Mouse (Mus musculus) thymus, postnatal 14 days (tissue): ENCODE results near the gene Kirrel.
"Not testable (repeated sequence)": the region's sequence is repeated elsewhere in the genome, so short reads cannot be mapped to it uniquely, and the experiment has no call there.

ENCODE experiments used
- DNase-seq: peaks from one replicate; pipeline ENCODE4 v3.0.0; 2021

Gene Kirrel

DNA sequence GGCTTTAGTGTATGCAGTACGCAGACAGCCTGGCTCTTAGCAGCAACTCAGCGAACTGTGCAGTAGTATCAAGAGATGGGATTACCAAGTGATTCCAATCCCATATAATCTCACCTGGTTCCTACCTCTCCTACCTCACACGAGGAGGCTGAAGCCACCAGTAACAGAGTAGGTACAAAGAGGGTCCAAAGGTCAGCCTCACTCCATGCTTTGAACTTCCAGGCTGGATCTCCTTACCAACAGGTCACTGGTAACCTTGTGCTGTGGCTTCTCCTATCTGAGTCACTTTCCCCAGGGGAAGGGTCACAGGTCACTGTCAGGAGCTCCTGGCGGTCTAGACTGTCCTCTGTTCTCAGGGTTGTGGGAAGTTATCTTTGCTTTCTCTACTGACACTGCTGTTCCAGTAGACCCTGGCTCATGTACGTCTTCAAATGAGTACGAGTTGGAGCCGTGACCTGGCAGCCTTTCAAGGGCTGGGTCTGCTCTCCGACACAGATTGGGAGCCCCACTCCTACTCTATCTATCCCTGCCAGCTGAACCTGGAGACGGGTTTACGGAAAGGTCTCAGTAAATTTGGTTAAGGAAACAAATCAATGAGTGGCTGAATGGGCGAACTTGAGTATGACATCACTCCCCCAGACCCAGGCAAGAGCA is 42.7 kb downstream of the Kirrel start:
- no peak for DNase-seq

DNA sequence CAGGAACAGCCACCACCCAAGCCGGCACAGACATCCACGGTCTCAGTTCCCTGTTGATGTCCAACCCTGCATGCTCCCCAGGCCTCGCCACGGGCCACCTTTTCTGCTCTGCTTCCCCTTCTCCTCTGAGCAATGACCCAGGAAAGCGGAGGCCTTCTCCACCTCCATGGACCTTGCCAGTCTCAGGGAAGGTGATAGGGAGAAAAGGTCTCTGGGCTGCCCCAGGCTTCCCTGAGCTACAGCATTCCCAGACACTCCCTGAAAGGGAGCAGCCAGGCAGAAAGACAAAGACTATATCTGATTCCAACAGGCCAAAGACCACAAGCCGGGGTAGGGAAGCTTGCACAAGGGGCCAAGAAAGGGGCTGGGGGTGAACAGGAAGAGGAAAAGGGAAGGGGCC is 43.6 kb downstream of the Kirrel start:
- no peak for DNase-seq

DNA sequence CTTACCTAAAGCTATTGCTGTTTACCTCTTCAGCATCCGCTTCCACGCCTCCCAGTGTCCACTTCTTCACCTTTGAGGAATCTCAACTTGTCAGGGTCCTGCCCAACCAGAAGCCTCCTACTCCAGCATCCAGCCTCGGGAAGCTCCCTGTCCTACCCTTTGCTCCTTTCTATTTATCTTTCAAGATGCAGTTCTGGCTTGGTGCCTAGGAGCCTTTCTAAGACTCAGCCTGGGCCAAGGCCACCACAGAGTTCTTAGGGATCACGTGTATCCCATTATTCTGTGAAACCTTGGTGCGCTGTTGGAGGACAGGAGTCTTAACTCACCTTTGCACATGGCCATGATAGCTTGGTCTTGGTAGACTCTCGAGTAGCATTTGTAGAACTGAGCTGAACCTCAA is 50.8 kb downstream of the Kirrel start:
- no peak for DNase-seq

DNA sequence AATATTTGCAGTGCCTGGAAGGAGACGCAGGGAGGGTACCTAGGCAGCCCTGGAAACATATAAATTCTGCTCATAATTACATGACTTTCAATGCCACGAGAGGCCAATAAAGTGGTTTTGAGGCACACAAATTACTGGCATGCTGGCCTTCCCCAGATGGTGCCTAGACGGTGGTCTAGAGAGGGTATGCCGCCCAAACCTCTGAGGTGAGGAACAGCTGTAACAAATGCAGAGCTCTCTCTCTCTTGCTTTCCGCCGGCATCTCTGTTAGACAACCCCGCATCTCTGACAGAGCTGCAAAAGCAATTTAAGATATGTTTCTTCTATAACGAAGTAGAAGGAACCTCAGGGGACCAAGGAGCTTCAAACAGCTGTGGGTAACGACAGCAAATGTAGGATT is 56.3 kb downstream of the Kirrel start:
- no peak for DNase-seq

DNA sequence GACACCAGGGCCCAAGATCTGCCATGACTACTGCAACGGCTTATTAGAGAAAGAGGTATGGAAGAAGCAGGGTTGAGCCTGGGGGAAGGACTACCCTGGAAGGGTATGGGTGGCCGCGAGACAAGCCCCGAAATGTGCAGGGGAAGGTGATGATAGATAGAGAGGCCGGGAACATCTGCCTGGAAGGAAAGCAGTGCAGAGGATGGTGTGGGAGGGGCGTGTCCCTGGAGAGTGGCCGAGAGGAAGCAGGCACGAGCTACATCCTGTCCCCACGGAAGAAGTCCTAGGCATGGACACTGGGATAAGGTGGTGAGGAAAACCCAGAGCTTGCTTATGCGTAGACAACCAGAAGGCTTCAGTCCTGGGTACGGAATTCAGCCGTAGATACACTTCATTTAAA is 56.9 kb downstream of the Kirrel start:
- DNase-seq = no peak

DNA sequence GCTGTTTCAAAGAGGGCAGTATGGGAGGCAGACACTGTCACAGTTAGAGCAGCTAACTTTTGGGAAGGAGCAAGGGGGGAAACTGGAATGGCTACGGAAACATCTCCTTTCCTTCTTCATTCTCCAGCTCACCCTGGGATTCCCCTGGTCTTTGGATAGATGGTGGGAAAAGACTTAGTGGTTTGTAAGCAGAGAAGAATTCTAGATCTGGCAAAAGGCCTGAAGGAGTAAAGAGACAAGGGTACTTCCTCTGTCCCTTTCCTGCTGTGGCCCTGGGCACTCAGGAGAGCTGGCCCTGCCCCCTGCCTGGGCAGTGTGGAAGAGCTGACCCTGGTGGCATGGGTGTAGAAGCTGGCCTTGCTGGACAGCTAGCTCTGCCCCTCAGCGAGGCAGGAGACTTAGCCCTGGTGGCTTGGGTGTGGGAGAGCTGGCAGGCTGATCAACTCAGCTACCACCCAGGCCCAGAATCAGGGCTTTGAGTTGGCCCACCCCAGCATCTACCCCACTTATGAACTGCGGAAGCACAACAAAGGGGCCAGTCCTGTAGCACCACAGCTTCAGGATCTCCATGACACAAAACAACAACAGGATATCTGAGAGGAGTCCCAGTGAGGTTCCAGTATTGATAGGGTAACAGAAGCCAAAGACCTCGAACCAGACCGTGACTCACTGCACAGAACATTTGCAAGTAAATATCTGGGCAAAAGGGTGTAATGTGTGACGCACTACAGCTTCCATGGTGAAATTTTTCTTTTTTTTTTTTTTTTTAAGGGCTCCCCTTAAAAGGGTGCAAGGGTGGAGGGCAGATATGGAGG is 58.6 kb downstream of the Kirrel start:
- DNase-seq = no peak

DNA sequence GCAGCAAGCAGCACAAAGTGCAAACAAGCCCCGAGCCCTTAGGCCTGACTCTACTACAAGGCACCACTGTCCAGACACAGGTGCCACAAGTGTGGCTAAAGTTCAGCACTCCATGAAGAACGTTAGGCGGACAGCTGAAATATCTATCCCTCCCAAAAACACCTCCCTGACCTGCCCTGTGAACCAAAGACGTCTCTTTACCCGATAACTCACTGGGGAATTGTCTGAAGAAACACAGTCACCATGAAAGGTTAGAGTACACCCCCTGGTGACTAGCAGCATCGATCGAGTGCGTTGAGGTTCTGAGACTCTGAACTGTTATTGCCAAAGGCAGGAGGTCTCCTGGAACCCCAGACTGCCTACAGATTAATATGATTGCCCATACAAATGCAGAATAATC is 59.3 kb downstream of the Kirrel start:
- DNase-seq = no peak

DNA sequence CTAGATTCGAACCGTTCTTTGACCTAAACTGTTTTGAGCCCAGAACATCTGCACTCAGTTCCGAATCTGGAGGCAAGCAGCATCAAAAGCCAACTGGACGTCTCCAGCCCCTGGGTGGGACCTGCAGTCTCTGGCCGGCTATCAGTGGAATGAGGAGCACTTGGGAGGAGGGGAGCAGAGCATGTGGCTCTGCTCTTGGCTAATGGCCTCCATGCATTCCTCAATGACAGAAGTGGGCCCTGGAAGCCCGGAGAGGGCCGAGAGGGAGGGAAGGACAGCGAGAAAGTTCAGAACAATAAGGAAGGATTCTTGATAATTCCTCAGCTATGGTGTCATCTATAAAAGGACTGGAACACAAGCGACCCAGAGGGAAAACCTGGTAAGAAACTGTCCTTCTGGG is 59.7 kb downstream of the Kirrel start:
- DNase-seq = no peak

DNA sequence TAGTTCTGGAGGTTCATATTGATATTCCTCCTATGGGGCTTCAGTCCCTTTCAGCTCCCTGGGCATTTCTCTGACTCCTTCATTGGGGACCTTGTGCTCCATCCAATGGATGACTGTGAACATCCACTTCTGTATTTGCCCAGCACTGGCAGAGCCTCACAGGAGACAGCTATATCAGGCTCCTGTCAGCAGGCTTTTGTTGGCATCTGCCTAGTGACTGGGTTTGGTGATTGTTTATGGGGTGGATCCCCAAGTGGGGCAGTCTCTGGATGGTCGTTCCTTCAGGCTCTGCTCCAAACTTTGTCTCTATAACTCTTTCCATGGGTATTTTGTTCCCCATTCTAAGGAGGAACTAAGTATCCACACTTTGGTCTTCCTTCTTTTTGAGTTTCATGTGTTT is 60.7 kb downstream of the Kirrel start:
- not testable (repeated sequence) for DNase-seq

DNA sequence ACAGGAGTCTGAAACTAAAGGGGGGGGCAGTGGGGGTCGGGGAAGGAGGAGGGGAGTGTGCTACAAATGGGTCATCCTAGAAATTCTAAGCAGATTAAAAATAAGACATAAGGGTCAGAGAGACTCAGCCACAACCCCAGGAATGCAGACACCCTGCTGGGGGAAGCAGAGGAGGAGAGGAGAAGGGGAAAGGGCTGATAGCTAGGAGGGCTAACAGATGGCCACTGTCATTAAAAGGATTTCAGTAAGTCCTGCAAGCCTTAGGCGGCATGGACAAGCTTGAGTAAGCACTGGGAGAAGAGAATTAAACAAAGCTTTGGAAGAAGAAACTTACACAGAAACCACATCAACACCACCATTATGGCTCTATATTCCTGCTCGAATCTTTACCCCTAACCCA is 62.3 kb downstream of the Kirrel start:
- no peak for DNase-seq

DNA sequence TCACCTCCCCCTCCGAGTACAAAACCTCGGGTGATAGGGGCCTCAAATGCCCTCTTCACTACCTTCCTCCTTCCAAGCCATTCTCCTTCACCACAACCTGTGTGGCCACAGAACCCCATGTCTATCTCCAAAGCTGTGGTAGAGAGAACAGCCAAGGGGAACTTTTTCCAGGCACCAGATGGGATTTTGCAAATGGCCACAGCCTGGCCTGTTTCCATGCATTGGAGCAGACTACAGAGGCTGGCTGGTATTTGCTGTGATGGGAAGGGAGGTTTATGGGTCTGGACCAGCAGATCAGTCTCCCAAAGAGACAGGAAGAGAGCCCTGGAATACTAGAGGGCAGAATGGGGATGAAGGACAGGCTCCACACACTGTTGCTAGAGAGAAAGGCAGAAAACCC is 69.7 kb downstream of the Kirrel start:
- no peak for DNase-seq

DNA sequence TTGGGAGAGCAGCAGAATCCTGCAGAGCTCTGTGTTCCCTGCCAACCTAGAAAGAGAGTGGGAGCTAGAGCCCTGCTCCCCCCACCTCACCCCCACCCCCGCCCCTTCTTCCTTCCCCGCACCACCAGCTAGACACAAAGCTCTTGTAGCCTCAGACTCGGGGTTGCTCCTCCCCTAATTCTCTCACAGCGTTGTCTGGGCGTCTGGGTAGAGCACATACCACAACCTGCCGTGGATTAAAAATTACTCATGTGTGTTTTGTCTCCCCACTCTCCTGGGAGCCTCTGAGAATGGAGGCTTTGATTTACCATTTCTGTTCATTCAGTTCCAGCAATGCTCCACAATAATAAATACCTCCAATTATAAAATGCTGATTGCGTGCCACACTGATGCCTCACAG is 72.2 kb downstream of the Kirrel start:
- DNase-seq = no peak

DNA sequence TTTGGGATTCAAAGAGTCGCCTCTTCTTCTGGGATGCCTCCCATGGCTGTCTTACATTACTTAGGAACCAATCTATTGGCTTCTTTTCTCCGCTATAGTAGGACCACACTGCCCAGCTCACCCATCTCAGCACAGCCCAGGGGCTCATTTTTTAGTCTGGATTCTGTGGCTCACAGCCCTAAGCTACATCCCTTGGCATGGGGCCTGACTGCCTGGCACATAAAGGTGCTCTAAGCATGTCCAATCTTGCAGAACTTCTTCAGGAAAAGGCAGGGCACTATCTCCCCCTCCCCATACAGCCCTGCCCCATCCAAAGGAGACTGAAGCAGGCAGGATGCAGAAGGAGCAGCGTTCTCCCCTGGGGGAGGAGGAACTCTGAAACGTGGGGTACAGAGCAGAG is 73.6 kb downstream of the Kirrel start:
- no peak for DNase-seq

DNA sequence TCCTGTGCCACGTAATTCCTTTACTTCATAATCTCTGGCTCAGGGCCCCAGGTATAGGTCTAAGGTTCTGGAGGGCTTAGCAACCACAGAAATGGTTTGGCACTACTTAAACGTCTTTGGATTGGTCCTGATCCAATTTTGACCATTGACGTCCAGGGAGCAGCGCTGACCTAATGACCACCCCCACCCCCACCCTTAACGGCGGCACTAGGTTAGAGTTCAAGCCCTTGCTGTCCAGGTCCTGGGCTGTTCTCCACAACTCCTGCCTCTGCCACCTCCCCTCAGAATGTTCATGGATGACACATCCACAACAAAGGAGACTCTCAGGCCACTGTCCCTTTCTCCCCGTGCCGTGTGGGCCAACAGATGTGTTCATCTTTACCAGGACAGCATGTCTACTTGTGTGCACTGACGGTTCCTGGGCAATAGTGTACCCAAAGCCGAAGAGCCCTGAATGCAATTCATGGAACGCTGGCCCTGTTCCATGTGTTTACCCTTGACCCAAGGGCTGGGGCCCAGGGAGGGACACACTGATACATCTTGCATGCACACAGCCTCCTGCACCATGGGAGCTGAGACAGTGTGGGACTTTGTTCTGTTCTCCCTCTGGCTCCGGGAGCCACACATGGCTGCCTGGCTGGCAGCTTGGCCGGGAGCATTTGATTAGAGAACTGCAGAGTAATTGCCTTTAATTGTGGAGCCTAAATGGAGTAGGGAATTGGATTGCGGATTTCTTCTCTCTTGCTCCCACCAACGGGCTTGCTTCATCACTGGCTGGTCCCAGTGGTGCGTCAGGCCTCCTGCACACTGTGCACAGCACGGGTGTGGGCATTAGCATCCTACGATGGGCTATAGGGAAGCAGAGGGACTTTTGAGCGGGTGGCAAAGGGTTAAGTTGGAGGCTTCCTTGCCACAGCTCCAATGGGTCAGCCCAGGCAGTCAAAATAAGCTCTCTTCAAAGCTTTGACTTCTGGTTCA is 76.3 kb downstream of the Kirrel start:
- DNase-seq = no peak

DNA sequence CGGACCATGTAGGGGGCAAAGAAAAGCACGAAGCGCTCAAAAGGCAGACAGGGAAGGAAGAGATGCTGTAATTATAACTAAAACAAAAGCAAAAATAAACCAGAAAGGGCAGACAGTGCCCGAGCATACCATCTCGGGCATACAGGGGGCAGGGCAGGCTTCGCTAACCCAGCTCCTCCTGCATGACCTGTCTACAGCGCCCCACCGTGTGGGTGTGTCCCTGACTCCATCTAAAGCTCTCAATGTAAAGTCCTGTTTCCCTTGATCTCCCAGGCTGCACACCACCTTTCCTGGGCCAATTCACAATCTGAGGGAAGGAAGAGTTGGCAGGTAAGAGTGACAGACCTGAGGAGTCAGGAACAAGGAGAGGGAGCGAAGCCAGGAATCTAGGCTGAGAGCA is 77.3 kb downstream of the Kirrel start:
- no peak for DNase-seq

DNA sequence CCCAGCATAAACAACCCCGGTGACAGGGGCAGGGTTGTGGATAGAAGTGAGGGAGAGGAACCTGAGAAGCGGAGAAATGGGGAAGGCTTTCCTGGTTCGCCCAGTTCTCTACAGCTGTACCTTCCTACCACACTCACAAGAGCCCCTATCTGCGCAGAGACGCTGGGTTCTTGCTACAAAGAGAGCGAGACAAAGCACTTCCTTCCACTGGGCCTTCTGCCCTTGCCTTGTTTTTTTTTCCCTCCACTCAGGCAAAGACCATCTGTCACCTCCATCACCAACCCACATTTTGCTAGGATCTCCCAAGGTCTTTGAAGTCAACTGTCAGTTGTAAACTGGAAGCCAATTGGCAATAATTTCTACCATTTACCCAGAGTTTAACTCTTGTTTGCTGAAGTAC is 80.8 kb downstream of the Kirrel start:
- no peak for DNase-seq

DNA sequence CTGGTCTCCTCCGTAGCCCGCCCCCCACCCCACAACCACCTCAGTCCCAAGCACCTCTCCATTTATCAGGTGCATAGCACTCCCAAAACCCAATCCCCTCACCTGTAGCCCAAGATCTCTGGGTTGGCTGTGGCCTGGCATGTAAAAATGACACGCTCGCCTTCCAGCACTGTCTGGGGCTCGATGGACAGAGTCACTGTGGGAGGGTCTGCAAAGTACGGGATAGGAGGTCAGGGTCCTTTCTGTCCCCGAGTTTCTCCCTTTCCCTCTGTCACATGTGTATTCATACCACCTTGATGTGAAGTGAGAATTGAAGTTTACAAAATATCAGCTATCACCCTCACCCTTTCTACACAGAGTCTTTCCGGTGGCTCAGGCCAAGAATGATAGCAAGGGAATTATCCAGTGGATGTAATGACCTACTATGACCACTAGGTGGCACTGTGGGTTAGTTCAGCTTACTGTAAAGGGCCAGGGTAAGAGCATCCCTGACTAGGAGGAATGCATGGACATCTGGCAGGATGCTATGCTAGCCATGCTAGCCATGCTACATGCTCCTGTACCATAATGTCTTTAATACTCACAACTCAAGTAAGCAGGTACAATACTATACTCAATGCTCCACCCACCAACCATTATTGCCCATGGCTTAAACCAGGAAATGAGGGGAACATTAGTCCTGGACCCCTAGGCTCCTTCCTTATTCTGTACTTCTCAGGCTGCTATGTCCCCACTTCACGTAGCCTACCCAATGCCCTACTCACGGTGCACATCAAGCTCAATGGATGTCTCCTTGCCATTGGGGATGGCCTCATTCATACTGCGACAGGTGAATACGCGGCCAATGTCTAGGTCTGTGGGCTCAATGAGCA is 84.6 kb downstream of the Kirrel start:
- peak; percentile 68 for DNase-seq

DNA sequence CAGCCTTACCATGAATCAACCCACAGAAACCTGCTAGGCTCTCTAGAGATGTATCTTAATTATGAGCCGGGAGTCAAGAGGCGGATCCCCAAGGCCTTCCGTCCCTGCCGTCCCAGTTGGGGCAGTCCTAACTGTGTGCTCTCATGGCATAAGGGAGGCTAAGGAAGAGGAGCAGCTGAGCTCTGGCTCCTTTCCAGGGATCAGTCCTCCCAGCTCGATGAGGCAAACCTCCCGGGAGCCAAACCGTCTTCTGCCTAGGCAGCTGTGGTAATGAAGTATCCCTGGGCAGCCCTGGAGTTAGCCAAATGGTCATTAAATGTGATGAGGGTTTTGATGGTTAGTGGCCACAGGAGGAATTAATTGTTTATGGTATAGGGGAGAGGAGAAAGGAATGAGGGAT is 87.4 kb downstream of the Kirrel start:
- no peak for DNase-seq

DNA sequence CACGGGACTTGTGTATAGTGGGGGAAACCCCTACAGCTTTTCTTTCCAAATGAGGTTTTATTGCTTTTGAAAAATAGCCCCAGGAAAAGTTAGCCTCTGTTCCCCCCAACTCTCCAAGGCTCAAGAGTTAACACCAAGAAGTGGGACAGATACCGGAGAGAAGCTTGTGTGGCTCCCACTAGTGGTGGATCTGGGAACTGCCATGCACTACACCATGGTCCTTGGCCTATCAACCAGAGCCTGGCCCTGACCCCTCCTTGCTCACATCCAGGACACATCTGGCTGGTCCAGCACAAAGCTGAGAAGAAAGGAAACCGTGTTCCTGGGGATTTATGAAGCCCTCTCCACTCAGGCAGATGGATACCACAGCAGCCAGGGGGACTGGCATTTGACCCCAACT is 92.3 kb downstream of the Kirrel start:
- peak; percentile 52 for DNase-seq

DNA sequence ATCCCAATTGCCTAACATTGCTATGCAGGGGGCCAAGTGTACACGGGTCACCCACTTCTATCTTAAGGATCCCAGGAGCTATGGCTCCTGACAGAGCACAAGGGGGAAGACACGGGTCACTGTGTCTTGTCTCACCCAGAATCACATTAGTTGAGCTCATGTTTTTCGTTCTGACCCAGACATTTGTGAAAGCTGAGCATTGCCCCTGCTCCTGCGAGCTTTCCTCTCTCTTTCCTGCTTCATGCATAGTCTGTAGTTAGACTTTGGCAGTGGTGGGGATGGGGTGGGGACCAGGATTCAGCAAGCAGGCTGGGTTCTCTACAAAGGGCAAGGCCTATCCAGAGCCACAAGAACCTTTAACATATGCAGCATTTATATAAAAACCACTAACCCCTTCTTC is 94.8 kb downstream of the Kirrel start:
- no peak for DNase-seq

DNA sequence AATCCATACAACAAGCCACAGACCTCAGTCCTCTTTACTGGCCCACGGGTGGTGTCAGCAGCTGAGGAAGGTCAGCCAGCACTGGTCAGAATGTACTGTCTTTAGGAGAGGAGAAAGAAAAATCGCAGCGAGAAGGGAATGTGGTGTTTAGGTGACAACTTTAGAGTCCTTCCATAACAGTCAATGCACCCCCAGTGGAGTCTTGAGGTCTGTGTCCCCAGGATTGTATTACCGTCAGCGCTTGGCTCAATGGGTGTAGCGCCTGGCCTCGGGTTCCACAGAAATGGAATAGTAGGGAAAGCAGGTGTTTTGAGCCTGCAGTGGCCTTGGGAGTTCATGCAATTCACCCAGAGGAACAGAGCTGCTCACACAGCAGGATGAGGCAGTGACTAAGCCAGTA is 95.2 kb downstream of the Kirrel start:
- DNase-seq = no peak

DNA sequence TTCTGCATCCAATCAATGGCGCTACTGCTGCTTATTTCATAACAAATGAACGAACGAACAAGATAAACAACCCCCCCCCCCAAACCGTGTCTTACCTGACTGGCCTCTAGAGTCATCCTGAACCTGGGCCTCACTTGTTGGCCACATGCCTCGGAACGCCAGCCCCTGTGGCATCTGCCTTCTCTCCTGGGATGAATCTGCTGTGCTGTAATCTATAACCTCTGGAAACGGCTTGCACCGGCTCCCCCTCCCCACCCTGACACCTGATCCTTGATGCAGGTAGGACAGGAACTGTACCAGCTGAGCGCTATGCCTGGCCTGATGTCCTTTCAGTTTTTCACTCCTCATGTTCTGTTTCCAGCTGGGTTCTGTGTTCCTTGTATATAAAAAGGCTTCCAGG is 96.9 kb downstream of the Kirrel start:
- no peak for DNase-seq

DNA sequence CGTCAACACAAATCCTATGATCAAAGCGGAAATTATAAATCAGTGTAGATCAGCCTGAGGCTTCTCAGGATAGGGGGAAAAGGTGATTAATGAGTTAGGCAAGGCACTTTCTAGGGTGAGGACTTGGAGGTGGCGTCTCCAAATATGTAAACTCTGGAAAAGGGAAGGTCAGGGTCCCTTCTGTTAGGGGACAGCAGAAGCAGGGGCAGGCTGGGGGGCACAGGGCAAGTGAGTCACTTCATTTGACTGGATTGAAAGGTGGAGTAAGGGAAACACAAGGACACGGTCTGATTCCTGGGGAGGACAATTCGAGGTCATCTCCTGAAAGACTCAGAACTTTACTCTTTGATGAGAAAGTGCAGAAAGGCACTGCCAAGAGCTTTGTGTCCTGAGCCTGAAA is 97.6 kb downstream of the Kirrel start:
- no peak for DNase-seq
